Mouse (Mus musculus): ENCODE measurements around the gene Mybph.

Mybph gene

DNA sequence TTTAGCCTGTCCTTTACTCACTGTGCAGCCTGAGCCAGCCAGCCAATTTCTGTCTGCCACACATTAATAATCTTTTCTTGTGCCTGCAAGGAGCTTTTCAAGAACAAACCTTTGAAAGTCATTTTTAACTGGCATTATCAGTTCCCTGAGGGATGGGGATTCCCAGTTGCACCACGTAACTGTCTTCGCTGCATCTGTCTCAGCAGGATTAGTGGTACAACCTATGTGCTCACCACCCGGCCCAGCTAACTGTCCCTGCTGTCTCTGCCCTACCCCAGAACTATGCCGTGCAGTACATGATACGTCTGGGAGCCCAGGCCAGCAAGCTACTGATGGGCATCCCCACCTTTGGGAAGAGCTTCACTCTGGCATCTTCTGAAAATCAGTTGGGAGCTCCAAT, 5.0 kb upstream of the Mybph start:
- DNase-seq = no peak

DNA sequence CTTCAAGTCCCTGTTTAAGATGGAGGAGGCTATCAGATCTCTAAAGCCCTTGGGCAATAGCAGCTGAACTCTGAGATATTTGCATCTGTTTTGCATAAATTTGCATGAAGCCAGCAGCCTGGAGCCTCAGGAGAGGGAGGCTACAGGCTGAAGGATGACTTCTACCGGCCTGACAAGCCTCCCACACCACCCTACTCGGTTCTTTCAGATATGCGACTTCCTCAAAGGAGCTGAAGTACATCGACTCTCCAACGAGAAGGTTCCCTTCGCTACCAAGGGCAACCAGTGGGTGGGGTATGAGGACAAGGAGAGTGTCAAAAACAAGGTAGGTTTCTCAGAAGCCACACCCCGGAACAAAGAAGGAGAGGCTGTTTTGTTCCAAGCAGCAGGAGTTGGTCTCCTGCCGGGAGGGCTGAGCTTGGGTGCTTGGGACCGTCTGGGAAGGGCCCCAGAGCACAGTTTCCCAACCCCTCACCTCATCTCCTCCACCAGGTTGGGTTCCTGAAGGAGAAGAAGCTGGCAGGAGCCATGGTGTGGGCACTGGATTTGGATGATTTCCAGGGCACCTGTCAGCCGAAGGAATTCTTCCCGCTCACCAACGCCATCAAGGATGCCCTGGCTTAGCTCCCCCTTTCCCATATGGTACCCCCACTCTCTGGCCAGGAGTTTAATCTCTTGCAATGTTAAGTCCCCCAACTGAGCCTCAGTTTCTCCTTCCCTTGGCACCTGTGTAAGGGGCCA, 4.1 kb upstream of the Mybph start:
- DNase-seq = peak; percentile 47 to 52

GRCm38 (mm10) chr1:134191192-134191591, 2.1 kb upstream of the Mybph start:
- no peak for DNase-seq

- DNase-seq = no peak
Measured at GRCm38 (mm10) chr1:134192024-134192423, 1.2 kb upstream of the Mybph start.

- DNase-seq = no peak
Measured at GRCm38 (mm10) chr1:134193674-134194197, 488 bp downstream of the Mybph start.

GRCm38 (mm10) chr1:134194298-134195022, 1.2 kb downstream of the Mybph start:
- no peak for DNase-seq

- DNase-seq = no peak
Measured at GRCm38 (mm10) chr1:134195117-134195516, 1.9 kb downstream of the Mybph start.

GRCm38 (mm10) chr1:134195571-134195970, 2.3 kb downstream of the Mybph start:
- DNase-seq = peak; percentile 45 to 53

DNA sequence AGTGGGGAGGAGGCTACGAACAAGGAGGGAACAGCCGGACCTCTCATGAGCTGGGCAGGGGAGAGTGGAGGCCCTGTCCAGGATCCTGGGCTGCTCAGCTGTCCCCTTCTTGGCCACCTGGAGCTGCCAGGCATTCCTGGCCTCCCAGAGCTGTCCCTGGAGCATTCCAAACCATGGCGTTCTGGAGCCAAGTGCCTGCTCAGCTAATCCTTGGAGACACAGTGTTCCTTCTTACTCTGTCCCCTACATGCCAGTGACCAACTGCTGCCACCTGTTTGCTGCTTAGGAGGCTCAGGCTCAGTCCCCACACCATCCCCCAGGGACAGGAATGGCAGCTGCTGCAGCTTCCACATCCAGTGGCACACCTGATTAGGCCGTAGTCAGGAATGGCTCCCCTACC, 2.7 kb downstream of the Mybph start:
- DNase-seq = peak; percentile 67 to 68

GRCm38 (mm10) chr1:134196386-134196785, 3.1 kb downstream of the Mybph start:
- DNase-seq = peak; percentile 76 to 77

DNA sequence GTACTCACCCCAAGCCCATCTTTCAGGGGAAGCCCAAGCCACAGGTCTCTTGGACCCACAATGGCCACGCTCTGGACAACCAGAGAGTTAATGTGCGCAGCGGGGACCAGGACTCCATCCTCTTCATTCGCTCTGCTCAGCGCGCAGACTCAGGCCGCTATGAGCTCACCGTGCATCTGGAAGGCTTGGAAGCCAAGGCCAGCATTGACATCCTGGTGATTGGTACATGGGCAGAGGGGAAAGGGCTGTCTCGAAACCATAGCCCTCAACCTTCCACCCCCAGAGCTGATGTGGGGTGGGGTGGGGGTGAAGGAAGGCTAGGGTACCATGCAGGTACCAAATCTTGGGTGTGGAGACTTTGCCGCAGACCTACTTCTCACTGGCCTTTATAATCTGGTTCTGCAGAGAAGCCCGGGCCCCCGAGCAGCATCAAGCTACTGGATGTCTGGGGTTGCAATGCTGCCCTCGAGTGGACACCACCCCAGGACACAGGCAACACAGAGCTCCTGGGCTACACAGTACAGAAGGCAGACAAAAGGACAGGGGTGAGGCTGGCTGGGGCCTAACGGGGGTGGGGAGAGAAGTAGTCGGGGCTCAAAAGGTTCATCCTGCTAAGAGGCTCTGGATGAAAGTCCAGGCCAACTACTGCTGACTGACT, 4.2 kb downstream of the Mybph start:
- no peak for DNase-seq

GRCm38 (mm10) chr1:134198197-134198995, 5.1 kb downstream of the Mybph start:
- no peak for DNase-seq

DNA sequence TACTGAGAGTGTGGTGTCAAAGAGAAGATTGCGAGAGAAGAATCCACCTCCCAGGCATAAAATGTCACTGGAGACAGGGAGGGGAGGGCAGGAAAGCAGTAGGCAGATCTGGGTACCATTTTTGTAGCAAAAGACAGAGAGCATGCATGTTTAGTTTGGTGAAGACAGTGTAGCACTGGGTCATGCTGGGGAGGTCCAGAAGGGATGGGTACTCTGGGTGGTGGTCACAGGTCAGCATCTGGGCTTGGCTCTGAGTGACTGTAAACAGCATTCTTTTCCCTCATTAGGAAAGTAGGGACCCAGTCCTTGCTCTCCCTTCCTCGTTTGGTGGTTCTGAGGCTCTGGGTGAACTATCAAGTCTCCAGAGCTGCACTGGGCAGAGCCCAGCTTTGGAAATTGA, 7.2 kb downstream of the Mybph start:
- DNase-seq = no peak

DNA sequence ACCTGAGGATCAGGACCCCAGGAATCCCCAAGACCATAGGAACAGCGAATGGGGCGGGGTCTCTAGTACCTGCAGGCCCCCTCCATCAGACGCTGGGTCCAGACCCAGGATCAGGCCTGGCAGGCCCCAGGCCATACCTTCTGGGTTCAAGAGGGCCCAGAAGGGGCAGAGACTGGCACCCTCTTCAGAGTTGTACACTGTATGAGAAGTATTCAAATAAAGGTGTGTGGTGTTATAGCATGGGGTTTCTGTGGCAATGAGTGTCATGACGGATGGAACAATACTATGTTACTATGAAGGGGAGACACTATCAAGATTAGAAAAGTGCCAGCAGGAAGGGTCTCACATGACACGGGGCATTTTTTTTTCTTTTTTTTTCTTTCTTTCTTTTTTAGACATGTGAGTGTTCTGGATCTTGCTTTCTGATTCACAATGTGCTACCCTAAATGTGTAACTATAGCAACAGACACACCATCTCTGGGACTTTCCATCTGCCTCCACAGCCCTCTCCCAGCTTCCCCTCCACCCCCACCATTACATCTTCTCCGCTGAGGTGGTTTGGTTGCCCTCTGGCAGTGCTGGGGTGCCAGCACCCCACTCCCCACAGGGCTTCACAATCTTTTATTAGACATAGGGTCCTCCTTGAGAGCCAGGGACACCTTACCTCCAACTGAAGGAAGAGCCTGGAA, 7.9 kb downstream of the Mybph start:
- no peak for DNase-seq

DNA sequence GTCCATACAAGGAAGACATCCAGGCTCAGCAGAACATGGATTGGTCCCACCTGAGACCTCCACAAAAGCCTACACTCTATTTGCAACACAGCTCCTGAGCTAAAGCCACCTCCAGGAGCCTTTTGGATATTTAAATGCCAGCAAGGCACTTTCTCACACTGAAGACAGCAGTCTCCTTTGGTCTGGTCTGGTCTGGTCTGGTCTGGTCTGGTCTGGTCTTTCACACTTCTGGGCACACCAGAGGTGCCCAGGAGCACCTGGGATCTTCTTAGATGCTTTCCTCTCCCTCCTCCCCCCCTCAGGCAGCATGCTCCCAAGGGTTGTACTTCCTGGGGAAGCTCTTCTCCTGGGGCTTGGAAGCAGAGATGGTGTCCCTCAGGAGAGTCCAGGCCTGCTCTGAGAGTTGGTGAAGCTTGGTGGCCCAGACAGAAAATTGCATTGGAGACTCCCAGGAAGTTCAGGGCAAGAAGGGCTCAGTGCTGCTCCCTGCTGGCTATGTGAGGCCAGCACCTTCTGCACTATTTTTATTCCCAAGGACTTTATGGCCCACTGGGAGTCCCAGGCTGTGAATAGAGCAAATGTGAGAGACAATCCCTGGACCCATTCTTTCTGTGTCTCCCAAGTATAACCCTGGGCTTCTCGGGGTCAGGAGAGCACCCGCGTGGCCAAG, 8.6 kb downstream of the Mybph start:
- DNase-seq = peak; percentile 63 to 72

DNA sequence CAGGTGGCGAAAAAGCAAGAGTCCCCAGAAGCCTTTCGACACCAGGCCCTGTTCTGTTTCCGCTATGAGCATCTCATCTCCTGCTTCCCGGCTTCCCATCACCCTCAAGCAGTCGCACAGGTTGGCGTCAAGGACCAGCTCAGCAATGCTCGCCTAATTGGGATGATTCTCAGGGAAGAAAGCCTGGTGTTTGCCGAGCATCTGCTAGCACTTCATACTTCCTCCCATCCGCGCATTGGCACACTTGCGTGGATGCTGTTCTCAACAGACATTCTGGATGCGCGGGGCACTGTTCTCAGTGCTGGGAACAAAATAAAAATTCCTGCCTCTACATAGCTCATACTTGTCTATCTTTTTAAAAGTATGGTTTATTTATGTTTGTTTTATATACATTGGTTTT, 11.0 kb downstream of the Mybph start:
- DNase-seq = no peak

DNA sequence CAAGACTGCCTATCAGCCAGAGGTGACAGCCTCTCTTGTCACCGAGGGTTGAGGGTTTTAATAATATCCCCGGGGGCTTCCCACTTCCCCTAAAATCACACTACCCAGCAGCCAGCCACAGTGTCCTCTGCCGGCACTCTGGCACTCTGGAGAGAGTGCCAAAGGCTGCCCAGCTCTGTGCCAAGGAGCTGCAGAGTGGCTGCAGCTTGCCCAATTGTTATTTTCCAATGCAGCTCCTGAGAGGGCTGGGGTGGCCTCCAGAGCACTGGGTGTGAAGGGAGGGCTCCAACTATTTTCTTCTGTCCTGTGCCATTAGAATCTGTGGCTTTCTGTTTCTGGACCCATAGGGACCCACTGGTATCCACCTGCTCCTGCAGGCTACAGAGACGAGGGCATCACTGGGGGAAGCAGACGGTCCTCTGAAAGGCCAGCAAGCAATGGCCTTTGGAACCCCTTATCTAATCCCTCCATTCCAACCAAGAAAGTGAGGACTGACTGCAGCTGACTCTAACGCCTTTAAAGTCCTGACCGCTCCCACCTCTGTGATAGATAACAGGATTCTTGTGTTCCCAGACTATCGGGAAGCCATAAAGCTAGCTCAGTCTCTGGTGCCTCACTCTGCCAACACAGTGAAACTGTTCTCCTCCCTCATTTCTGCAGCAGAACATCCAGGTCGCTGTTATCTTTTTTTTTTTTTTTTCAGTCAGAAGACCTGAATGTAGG, 12.2 kb downstream of the Mybph start:
- peak; percentile 83 to 86 for DNase-seq

GRCm38 (mm10) chr1:134206085-134206484, 12.8 kb downstream of the Mybph start:
- DNase-seq = no peak

- no peak for DNase-seq
Measured at GRCm38 (mm10) chr1:134210179-134210755, 17.0 kb downstream of the Mybph start.

DNA sequence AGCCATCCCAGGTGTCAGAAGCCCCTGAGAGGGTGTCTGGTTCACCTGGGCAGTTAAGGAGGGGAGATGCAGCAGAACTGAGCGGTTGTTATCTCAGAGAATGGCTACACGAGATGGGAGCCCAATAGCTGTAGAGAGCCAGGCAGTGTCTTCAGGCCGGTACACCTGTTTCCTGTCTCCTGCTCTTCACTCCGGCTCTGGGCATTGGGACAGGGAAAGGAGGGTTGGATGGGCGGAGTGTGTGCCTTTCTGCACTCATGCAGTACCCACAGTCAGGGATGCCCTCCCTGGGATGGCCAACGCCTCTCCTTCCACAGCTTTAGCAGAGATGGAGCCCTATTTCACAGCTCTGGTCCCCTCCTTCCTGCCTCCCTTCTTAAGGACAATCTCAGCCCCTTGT, 17.8 kb downstream of the Mybph start:
- DNase-seq = no peak

Measured in cerebellum, postnatal 10 days (tissue).